ENCODE assay signal across 9 mouse cellular contexts in genomic region chr12:112473777-112474176, GRCm38 (mm10). TPM values are rescaled to one million over a fixed set of nuclear protein-coding genes. Genes with fewer than 3 reads are reported as not detected.
DNase-seq lines count a peak whose midpoint lies in the region; ATAC-seq lines count a peak whose summit lies in the region.
"Had no signal": no experiment of that assay in that cellular context is flagged by ENCODE, and none has a peak within 500 bp of the region (broad histone marks: within the 10 kb centered on the region; RNA-seq: fewer than 3 reads in every experiment).

No protein-coding gene starts in this region.

- no peaks in the 10 kb centered on the region for H3K36me3 ChIP-seq in hindbrain, embryonic 15.5 days

- peak; percentile 74 for ATAC-seq in hindbrain, embryonic 15.5 days (ENCODE audit: low FRiP score, low read depth)
- ATAC-seq in megakaryocyte, adult 5-6 weeks (ENCODE audit: poor library complexity, severe bottlenecking): peak; percentile 83

- no peak overlapping the region for H3K4me3 ChIP-seq in hindbrain, embryonic 15.5 days

- H3K4me1 ChIP-seq in hindbrain, embryonic 15.5 days (replicated peaks): peaks cover 11% of the 10 kb centered on the region

- 16% methylated on average over 9 of the region's 9 CpGs for WGBS in hindbrain, embryonic 15.5 days

- DNase-seq in Muller cell, postnatal 12 days (ENCODE audit: inconsistent ontology term): peak; percentile 61
- DNase-seq in cerebellum, adult 9-10 months: peak; percentile 76
- peak; percentile 46 to 84 for DNase-seq in frontal cortex, postnatal 10 days (ENCODE audit: low spot score in 2 of 2)
- peak; percentile 72 to 76 for DNase-seq in layer of hippocampus, postnatal 36 days
- DNase-seq in right cerebral cortex, postnatal 14 days: peak; percentile 90
- peak; percentile 86 for DNase-seq in urinary bladder, postnatal 25 days (ENCODE audit: low spot score)

- H3K4me2 ChIP-seq in hindbrain, embryonic 15.5 days: no peak overlapping the region

- no peak overlapping the region for H3K27ac ChIP-seq in hindbrain, embryonic 15.5 days (replicated peaks)
- H3K27ac ChIP-seq: macrophage had no signal

- H3K27me3 ChIP-seq in hindbrain, embryonic 15.5 days: peaks cover 19% of the 10 kb centered on the region

- no peaks in the 10 kb centered on the region for H3K9me3 ChIP-seq in hindbrain, embryonic 15.5 days

- no peak overlapping the region for H3K9ac ChIP-seq in hindbrain, embryonic 15.5 days

RNA-seq across cellular contexts. Expression of gene A530016L24Rik, which starts 15.5 kb away (rescaled TPM):
- polyA plus RNA-seq in hindbrain, embryonic 15.5 days (2015; fragmentation: Nextera tagmentation; extraction: Ambion mirVana): 0.09 and 0.18 TPM in 2 replicates
- under 1 TPM in 1 of 2 experiments, not detected in 1; 0.20 TPM for total RNA-seq in layer of hippocampus, postnatal 36 days (2021)
- total RNA-seq in megakaryocyte, adult 5-6 weeks (2015): not detected in 2 replicates
- not detected in 2 replicates for total RNA-seq in megakaryocyte, adult 5-6 weeks (2017)
- polyA plus RNA-seq: macrophage had no signal

RNA-seq across cellular contexts. Expression of gene Tmem179, which starts 42.8 kb away (rescaled TPM):
- 78.4 and 84.4 TPM in 2 replicates for polyA plus RNA-seq in hindbrain, embryonic 15.5 days (2015; fragmentation: Nextera tagmentation; extraction: Ambion mirVana)
- total RNA-seq in layer of hippocampus, postnatal 36 days (2021): 100 to 1,000 TPM; 112 to 121 TPM
- total RNA-seq in megakaryocyte, adult 5-6 weeks (2015): not detected in 2 replicates
- total RNA-seq in megakaryocyte, adult 5-6 weeks (2017): not detected in 2 replicates
- polyA plus RNA-seq: macrophage had no signal

Comparison
In these comparisons a context has a peak if more than half of its experiments do, and no peak if none do; other contexts are left out.
1. RNA of gene Tmem179, which starts 42.8 kb away (total RNA-seq): 112 to 121 TPM in layer of hippocampus, postnatal 36 days; not detected in megakaryocyte, adult 5-6 weeks; every median in the first group is over 100 times any median in the second.
2. Peak in every context shown above with its lines, with median percentiles within 50 percentile points of each other: DNase-seq.